Mouse (Mus musculus) embryo, embryonic 10.5 days (tissue): ENCODE measurements at regions not wholly inside any gene's neighbourhood (a gene's known extent, or its start where the extent isn't known, plus 50 kb on each side); places are given as distances from the start of the nearest gene placed in this dataset.

Experiments used
- DNase-seq: peaks from one replicate; pipeline ENCODE4 v3.0.0-alpha.2; 2015; ENCODE audit warnings: low spot score

DNA sequence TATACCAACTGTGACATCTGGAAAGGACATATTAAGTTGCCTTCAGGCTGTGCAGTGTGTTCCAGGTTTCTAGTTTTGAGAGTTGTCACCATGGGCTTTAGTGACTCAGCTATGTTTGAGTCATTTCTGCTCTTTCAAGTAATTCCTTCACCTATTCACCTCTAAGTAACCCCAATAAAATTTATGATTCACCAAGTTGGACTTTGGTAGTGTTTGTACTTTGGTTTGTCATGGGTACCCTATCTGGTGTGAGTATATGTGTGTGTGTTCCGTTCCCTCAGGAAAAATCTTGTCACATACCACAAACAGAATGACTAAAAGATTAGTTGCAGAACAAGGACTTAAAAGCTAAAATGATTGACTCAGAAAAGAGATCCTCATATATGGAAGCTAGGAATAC is 76.8 kb upstream of the Crbn start:
- DNase-seq: no peak

DNA sequence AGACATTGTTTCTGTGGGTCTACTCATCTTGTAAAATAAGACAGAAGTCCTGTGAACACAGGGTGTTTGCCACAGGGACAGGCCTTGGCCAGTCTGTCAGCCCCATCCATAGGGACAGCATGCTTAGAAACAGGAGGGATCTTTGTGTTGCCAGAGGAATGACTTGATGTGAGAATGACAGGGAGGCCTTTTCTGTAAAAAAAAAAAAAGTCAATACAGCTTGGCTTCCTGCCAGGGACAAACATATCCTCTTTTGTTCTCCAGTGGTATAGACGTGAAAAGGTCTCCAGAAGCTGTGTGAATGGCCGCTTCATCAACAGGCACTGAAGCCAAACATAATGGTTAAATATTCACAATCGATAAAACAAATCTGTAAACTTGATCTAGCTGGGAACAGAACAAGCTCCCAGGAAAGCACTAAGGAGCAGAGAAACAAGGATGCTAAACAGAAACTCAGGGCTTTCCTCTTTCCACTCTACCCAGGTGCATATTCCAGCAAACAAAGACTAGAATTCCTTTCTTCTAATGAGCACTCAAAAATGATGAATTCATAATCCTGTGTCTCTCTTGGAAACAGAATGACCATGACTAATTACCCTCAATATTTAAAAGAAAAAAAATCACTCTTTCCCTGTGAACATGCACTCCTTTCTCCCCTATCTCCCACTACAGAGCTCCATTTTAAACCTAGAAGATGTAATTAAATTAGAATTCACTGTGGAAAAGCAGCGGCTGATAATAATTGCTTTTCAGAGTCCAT is 92.2 kb upstream of the Crbn start:
- peak; percentile 24 for DNase-seq

DNA sequence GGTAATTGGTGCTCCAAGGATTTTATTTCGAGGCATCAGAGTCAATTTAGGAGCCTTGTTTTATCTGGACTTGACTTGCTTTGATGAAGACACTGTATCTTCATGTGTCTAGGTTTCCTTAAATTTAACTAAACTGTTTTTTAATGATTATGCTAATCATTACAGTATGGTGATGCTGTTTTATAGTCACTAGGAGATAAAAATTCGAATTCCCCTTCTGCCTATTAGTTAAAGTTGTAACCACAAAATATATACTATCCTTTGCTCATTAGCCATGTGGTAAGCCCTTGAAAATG is 92.7 kb upstream of the Crbn start:
- DNase-seq: no peak

DNA sequence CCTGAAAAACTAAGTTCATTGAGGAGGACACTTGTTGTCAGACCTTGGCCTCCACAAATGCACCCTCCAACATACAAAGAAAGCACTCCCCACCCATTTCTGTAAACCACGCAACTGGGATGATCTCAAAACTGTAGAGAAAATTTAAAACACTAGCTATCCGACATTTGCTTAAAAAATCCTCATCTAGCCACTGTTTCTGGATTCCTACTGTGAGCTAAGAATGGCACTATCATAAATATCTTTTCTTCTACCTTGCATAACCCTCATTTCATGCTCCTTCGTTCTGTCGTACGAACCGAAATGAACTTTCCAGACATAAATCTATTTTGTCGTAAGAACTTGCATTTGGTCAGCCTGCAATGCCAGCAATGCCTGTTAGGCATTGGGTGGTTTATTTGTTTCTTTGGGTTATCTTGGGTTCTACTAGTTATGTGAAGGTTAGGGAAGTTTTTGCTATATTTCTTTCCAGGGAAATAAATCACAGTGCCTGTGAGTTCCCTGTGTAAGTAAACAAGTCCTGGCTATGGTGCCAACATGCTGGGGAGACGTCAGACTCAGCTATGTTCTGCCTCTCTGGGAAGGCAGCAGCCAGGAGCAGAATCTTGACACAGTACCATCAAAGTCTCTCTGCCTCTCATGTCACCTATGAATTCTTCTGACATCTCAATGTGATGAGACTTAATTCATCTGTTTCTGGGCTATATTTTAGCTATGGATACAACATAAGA is 104.2 kb upstream of the Crbn start:
- no peak for DNase-seq

DNA sequence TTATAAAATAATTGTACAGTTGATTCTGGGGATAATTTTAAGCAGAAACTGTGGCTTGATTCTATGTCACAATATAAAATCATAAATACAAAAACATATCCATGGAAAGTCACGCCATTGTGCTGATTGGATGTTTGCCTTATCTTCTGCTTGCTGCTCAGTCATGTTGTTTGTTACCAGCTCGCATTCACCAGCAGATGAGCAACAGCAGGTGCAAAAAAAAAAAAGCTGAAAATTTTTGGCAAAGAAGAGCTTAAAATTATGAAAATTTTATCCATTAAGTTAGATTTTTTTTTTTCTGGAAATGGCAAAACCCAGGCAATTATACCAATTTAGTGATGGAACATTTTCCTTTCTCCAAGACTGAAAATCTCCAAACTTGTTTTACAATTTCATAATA is 115.2 kb upstream of the Crbn start:
- no peak for DNase-seq

DNA sequence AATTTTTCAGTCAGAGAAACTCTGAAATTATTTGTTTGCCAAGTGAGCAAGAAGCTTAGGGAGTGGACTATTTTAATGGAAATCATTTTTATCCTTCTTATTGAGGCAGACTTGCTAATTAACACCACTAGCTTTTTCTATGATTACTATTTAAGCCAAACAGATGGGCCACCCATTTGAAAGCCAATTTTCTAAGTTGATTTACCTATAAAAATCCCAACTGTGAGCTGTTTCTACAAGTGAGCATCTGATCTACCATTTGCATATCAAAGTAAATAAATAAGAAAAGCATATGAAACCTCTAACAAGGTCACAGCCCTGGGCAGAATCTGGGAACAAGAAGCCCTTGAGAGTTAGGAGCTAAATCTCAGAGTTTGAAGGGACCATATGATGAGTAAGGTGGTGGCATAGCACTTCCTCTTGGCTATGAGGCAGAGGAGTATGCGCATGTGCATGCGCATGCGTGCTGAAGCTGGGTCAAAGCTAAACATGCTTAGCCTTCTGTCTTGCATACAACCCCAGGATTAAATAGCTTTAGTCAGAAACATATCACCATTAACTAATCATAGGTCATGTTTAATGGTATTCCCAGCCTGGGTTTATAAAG is 116.9 kb upstream of the Crbn start:
- no peak for DNase-seq

DNA sequence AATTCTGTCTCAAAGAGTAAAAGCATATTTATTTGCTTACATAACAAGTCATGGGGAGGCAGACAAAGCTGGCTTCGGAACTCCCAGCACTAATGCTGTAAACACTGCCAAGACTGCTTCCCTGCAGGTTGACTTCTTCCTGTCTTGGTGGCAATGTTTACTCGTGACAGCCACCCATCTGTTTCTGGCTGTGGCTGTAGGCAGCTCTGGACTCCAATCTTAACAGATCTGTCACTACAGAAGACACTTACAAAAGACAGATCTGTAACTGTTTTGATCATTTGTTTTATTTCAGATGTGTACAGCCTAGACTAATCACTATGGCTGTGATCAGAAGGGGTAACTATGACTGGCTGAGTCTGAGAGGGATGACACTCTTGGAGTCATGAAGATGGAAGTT is 121.1 kb upstream of the Crbn start:
- no peak for DNase-seq

DNA sequence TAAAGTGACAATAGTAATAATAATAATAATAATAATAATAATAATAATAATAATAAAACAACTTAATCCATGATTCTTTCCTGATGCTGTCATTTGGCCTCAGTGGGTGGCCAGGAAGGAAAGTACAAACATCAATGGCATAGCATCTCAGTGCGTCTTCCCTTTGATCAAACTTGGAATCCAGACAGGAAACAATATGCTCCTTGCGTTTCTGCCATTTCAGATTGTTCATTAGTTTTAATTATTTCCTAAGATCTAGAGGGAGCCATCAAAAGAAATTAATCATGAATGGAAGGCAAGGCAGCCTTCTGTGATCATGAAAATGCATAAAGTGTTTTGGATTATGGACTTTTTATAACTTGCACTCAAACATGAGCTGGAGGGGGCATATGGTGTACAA is 125.6 kb upstream of the Crbn start:
- DNase-seq: no peak

DNA sequence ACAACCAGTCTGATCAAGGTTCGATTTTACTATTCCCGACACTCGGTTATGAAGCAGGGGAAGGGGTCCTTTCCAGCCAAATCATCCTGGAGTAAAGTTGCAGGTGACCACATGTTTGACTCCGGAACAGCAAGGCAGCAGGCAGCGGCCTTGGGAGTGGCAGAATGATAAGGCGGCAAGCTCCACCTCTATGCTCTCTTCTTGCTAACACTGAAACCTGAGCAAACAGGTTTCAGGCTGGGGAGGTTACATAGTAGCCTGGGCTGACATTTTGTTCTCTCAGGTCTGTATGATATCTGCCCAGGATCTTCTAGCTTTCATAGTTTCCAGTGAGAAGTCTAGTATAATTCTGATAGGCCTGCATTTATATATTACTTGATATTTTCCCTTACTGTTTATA is 133.7 kb upstream of the Crbn start:
- DNase-seq: no peak

DNA sequence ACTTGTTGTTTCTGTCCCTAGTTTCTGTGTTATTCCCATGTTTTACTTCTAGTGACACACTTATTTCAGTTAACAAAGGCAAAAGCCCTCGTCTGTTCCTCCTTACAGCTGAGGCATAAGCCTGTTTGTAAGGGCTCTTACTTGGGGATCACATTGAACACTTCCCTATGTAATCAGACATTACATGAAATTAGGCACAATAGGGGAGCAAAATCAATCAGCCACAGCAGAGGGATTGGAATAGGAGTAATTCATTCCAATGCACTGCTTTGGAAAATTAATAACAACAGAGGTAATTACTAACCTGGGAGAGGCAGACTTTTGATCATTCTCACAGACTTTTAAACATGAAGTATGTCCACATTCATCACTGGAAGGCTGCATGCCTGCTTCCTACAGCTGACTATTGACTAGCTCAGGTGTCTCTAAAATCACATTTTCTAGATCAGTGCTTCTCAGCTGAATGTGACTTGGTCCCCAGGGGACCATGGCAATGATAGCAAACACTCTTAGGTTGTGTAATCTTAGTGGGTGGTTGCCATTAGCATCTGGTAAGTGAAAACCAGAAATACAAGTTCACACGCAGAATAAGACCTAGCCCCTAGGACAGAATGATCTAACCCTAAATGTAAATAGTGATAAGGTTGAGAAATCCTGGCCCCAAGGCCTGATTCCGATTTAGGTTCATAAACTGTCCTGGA is 146.5 kb upstream of the Crbn start:
- no peak for DNase-seq

DNA sequence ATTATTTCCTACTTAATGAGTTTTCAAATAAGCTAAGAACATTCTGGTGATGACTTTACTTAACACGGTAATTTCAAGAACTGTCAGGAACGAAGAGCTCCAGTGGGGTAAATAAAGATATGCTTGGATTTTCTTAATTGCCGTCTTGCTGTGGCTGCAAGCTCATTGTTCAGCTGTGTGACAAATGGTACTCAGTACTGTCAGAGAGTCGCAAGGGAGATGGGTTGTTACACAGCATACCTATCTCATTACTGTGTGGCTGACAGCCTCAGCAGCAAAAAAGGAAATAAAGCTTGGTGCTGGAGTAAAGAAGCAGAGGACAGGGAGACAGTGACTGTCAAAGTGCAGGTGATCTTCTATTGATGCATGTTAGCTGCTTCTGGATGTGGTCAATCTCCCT is 151.0 kb upstream of the Crbn start:
- DNase-seq: no peak

DNA sequence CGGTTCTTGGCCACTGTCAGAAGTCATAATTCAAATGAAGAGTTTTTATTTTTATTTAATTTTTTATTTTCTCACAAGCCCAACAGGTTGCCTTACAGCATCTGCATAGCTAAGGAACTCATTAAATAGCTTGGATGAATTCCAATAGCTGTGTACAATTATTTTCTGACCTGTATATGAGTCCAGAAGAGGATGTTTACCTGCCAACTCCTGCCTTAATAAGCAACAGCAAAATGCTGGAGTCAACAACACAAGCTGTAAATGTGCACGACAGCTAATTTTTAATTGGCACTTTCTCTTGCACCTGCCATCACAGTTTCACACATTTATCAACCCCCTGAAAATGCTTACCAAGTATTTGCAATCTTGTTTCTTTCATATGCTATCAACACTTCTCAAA is 161.4 kb upstream of the Crbn start:
- DNase-seq: no peak

DNA sequence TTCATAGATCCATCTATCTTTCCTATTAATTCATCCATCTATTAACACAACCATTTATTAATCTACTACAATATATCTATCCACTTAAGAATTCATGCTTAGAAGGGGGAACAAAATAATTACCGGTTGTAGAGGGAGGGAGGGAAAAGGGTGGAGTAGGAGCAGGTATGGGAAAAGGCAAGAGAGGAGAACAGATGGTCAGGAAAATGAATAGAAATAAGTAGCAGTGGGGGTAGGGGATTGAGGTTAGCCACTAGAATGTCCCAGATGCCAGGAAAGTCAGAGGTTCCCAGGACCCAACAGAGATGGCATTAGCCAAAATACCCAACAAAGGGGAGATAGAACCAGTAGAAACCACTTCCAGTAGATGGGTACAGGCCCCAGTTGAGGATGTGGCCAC is 164.5 kb upstream of the Crbn start:
- DNase-seq: no peak

DNA sequence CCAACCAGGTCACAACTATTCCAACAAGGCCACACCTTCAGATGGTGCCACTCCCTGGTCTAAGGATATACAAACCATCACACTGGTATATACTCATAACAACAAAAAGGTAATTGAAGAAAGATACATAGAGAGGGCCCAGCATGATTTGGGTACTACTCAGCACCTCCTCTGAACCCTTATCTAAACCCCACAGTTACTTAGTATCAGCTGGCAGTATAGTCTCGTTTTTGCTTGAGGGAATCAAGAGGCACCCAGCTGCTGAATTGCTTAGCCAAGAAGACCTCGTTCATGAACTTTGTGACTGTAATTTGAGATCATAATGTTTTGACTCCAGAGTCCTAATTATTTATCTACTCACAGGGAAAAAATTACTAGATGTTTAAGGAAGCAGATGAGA is 175.6 kb upstream of the Crbn start:
- DNase-seq: no peak

DNA sequence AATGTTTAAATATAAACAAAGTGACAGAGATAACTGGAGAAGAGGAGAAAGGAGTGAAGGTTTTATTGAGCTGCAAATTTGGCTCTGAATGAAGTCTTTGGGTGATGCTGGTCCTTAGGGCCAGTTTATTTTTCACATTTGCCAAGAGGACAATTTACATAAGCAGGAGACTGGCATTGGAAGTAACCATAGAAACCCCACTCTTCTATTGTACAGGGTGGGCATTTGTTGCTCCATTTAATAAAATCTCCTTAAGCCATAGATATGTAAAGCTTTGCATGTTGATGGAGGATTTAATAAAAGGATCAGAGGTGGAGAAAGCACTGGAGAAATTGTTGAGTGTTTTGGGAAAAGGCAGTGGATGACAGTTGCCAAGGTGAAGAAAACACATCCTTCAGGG is 178.8 kb upstream of the Crbn start:
- no peak for DNase-seq

DNA sequence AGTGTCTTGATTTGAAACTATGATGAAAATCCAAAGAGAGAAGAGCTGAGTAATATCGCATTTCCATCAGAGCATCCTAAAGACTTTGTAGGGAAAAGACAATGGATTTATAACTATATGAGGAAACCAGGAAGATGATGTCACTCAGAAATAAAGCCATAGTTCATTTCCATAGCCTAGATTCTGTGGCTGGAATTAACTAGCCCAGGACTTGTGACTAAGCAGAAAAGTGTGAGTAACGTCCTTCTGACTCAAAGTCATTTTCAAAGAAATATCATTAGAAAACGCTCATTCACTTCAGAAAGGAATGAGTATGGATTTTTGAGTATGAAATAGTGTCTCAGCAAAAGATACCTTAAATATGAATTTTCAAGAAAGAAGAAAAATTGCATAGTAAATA is 179.9 kb upstream of the Crbn start:
- DNase-seq: no peak

DNA sequence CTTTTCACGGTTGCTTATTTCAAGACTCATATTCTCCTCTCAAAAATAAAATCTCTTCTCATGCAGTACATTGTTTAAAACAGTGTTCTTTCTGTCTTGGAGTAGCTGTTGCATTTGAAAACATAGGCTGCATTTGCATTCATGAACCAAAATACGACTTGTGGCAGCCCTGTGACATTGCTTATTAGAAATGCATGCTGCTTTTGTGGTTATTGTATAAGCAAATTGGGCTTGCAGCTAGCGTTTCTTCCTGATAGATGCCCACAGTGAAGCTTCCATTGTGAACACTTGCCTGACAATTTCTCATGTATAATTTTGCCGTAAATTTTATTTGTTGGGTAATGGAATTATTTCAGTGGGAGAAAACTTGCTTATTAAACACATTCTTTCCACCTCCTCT is 180.3 kb upstream of the Crbn start:
- no peak for DNase-seq

DNA sequence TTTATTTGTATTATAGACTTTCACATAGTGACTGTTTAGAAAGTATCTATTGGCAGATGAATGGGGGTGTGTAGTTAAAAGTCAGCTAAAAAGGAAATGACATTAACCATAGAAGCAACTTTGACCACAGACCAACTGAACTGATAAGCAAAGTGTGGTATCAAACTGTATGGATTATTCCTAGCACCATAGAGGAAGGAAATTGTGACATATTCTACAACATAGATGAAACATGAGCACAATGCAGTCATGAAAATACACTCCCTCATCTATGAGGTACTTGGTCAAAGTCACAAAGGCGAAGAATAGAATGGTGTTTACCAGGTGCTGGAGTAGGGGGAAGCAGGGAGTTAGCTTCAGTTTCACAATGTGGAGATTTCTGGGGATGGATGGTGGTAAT is 181.4 kb upstream of the Crbn start:
- DNase-seq: no peak

DNA sequence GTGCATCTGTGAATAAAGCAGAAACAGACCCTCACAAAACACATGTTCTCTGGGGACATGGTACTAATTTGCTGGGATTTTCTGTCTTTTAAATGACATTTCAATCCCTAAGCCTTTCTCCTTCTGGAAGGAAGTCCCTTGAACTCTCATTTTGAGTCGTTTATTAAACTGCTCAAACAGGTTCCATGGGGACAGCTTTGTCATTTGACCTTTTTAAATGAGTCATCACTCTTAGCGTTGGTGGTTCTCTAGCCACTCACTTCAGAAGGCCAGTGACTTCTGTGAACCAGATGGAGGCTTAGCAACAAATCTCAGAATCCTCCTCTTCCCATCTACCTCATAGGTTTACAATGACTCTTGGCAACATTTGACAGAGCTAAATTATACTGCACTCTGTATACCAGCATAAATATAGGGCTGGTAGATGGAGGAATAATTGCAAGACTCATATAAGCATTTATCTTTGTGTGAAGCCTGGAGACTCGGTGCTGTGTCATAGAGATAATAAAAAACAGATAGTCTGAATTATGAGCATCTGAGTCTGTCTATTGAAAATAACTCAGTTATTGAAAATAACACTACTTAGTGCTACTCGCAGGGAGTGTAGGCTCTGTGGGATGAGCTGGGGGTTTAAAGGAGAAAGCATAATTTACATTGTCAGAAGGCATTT is 185.4 kb upstream of the Crbn start:
- peak; percentile 5 for DNase-seq

DNA sequence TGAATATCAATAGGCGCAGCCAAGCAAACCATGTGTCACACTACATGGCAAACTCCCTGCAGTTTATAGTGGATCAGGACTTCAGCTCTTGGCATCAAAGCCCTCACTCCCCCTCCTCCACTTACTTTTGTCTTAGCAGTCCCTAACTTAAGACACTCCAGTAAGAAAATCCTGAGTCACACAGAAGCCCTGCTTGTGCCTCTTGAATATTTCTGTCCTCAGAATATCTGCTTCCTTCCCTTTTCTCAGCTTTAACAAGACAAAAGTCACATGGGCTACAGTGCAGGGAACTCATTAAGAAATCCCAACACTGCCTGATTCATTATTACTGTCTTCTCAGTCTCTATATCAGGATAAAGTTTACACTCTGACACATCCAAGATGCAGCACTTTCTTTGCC is 191.7 kb upstream of the Crbn start:
- no peak for DNase-seq

DNA sequence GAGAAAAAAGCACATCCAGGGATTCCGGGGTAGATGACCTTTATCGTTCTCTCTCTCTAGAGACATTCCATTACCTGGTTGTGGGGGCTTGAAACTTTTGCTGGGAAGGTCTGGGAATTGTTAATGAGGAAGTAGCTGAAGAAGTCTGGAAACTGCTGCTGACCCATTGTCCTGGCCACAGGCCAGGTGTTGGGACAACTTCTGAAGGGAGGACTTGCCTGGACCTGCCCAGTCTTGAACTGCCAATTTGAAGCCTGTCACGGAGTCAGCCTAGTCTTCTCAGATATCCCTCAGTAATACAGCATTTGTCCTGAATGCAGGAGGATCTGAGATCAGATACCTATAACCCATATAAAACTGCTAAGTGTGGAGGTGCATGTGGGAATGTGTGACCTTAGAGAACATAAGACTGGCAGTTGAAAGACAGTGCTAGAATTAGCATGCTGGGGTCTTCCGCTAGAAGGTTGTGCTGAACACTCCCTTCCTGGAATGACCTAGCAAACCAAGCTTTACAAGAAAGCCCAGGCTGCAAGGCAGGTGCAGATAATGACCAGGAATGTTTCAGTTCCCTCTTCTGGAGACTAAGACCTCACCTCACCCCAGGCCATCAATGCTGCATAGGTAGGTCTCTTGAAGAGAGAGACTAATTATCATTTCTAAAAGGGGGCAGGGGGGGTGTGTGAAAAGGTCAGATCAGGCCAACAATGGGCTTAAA is 204.7 kb upstream of the Crbn start:
- no peak for DNase-seq

DNA sequence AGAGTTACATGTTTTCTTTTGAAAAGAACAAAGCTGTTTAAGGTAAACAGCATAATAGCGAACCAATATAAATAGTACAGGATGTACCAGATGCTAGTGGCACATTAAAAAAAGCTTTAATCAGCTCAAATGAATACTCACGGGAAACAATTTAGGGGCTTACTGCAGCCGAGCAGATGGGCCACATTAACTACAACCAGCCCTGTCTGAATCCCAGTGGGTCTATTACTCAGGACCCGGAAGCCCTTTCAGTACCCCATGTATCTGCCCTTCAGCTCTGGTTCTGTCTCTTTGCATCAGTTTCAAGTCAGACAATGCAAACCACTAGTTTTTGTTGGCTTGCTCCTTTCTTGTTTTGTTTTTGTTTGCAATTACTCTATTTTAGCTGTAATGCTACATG is 210.9 kb upstream of the Crbn start:
- peak; percentile 24 for DNase-seq
